Mouse (Mus musculus): ENCODE results near the gene Selenow.

DNA sequence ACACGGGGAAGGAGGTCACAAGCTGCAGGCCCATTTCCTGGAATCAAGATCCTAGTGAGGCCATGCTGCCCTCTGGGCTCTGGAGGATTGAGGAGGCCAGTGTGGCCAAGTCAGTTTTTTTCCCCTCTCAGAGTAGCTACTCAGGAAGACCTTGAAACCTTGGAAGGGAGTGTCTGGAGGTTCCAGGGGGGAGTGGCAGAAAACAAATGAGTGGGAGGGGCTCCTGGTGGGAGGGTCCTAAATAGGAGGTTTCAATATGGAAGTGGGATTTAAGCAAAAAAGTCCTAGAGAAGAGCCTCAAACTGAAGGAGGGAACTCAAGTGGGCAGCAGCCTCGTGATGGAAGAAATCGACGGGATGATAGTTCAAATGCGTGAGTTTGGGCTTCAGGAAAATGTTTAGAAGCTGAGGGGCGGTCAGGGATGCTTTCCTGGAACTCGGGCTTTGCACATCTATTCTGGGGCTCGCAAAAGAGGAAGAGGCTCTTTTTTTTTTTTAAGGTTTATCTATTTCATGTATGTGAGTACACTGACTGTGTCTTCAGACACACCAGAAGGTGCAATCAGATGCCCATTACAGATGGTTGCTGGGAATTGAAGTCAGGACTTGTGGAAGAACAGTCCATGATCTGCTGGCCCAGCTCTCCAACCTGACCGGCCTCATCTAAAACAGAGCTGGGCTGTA lies 20.7 kb downstream of the Selenow start:
- TF ChIP-seq CTCF (conservative IDR thresholded peaks at IDR 0.05; ENCODE audit: low read length) (no peak), NANOG (IDR thresholded peaks at IDR 0.05; ENCODE audit: borderline replicate concordance, low read length) (no peak), POU5F1 (IDR thresholded peaks at IDR 0.05; ENCODE audit: borderline replicate concordance, low read length) (no peak)

All from E14TG2a.4 (cell line).